Mouse (Mus musculus) bone marrow, adult 2 months (tissue): ENCODE measurements around the gene Lrrfip2. TPM values are rescaled to one million over a fixed set of nuclear protein-coding genes. Genes with fewer than 3 reads are reported as not detected.

ENCODE experiments used
- H3K27ac ChIP-seq: fragments of 200-500 bp; 2 replicates; pipeline ENCODE4 v1.5.1; 2012; ENCODE audit warnings: low read depth, mild to moderate bottlenecking, control low read depth, inconsistent platforms, low read length; ENCODE audit not compliant: control insufficient read depth, poor library complexity, insufficient read depth
- H3K4me1 ChIP-seq: fragments of 200-500 bp; 2 replicates; pipeline ENCODE4 v1.6.1; 2011; ENCODE audit warnings: low read length; ENCODE audit not compliant: control insufficient read depth, insufficient read depth
- H3K4me3 ChIP-seq: fragments of 200-500 bp; replicated peaks from 2 replicates; pipeline ENCODE3; 2011; ENCODE audit warnings: mild to moderate bottlenecking, low read depth, low read length, control low read depth; ENCODE audit not compliant: control insufficient read depth
- CTCF ChIP-seq: fragments of 200-500 bp; IDR thresholded peaks from 2 replicates; pipeline ENCODE4 v1.5.1; 2011; ENCODE audit warnings: low read length, control low read depth; ENCODE audit not compliant: control insufficient read depth, insufficient read depth
- POLR2A ChIP-seq: fragments of 200-500 bp; IDR thresholded peaks from 2 replicates; pipeline ENCODE4 v1.6.1; 2011; ENCODE audit warnings: low read depth, mild to moderate bottlenecking, control low read depth, low read length, borderline replicate concordance; ENCODE audit not compliant: control insufficient read depth
- WGBS: fragments of 180-500 bp; shearing (Covaris S2); methylation state at CpG from one replicate; pipeline ENCODE4 v1.1.7; 2018; 5-methylcytosine and 5-hydroxymethylcytosine counted together
- polyA plus RNA-seq: library from polyadenylated mRNA; stranded (reverse); fragments of >200 nt; gene quantifications from 2 replicates; pipeline ENCODE4 v1.2.4, GENCODE M21; 2011; ENCODE audit warnings: low replicate concordance; ENCODE audit not compliant: missing spikeins, insufficient read depth, insufficient read length

Gene Lrrfip2
- polyA plus RNA-seq, 1 experiment, result 88.3 TPM

GRCm38 (mm10) chr9:111152314-111152897 is 35.0 kb downstream of the Lrrfip2 start:
- Histone ChIP-seq H3K27ac (no peak overlapping the region), H3K4me3 (no peak overlapping the region), H3K4me1 (peaks cover 1% of the 10 kb centered on the region)
- WGBS, result 70% methylated on average over 2 of the region's 2 CpGs
- TF ChIP-seq CTCF (no peak), POLR2A (no peak)

GRCm38 (mm10) chr9:111153026-111153425 is 35.6 kb downstream of the Lrrfip2 start:
- Histone ChIP-seq H3K27ac (no peak overlapping the region), H3K4me3 (no peak overlapping the region), H3K4me1 (peaks cover 1% of the 10 kb centered on the region; the same call in 1 of the 2 replicates)
- WGBS, result 84% methylated on average over 3 of the region's 3 CpGs
- no peak for TF ChIP-seq POLR2A
- TF ChIP-seq CTCF, result no peak

DNA sequence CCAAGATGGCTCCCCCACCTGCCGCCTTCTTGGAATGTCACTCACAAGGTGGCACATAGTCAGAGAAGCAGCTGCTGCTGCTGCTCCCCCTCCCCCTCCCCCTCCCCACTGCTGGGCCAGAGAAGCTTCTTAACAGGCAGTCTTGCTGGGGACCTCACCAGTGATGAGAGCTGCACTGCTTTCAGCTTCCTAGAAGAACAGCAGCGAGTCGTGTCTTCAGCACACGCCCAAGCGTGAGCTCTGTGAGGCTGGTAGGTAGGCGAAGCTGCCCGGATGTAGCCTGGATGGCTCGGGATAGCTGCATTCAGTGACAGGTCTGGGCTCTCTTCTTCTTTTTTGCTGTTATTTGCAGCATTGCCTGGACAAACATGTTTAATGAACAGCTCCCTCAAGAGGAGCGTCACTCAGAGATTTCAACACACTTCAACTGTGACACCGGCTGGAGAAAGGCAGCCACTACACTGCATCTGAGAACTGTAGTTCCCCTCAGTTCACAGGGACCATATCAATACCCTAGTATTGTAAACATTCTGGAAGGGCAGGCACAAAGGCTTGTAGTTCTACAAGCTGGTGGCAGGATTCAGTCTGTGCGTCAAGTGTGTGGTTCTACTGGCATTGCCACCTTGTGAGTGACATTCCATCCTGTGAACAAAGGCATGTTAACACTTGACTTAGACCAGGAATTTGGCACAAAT is 38.5 kb downstream of the Lrrfip2 start:
- no peak overlapping the region for H3K4me3 ChIP-seq
- H3K27ac ChIP-seq, result no peak overlapping the region
- no peak for TF ChIP-seq POLR2A
- no peak for TF ChIP-seq CTCF
- H3K4me1 ChIP-seq, result no peaks in the 10 kb centered on the region; the same call in 1 of the 2 replicates
- WGBS, result 80% methylated on average over 11 of the region's 11 CpGs

DNA sequence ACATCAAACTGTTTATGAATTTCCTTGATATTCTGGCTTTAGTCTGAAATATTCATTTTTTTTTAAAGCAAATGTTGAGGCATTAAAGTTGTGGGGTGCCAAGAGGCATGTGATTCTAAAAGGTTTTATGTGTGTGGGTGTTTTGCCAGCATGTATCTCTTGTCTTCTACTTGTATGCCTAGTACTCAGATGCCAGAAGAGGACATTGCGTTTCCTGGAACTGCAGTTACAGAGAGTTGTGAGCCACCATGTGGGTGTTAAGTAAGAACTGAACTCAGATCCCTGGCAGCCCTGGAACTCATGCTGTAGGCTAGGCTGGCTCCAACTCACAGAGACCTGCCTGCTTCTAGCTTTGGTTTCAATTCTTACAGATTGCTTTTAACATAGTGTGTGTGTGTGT is 42.2 kb downstream of the Lrrfip2 start:
- H3K27ac ChIP-seq, result no peak overlapping the region
- H3K4me1 ChIP-seq, result no peaks in the 10 kb centered on the region; the same call in 1 of the 2 replicates
- H3K4me3 ChIP-seq, result no peak overlapping the region
- TF ChIP-seq POLR2A (no peak), CTCF (no peak)
- WGBS, result 66% methylated on average over 1 of the region's 1 CpGs

DNA sequence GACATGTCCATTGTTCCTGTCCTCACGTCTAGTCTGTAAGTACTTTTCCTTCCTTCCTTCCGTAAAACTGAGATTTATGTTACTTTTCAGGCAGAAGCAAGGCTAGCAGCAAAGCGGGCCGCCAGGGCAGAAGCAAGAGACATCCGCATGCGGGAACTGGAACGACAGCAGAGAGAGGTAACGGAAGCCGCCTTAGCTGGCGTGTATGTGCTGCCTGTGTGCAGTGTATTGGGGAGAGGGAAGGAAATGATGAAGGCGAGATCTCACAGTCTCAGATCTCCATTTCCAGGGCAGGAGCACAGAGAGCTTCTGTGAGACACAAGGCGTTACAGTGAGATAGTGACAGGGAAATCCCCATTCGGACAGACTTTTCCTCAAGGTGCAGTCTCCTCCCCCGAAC is 43.8 kb downstream of the Lrrfip2 start:
- WGBS, result 39% methylated on average over 14 of the region's 14 CpGs
- no peaks in the 10 kb centered on the region; the same call in 1 of the 2 replicates for H3K4me1 ChIP-seq
- no peak overlapping the region for H3K4me3 ChIP-seq
- H3K27ac ChIP-seq, result no peak overlapping the region
- TF ChIP-seq CTCF (no peak), POLR2A (no peak)

DNA sequence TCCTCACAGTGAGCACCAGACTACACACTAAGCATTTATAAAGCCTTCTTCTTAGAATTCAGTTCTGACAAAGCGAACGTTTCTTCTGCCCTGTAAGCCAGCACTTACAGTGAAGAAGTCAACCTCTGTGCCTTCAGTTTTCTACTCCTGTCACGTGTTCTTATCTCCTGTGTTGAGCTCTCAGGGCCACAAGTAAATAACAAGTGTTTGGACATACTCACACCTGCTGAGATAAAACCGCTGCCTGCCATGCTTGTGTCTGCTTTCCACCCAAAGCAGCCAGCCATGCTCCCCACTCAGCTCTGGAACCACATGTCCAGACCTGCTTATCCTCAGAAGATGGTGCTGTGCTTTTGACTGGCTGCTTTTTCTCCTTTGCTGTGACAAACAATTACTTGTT is 49.2 kb downstream of the Lrrfip2 start:
- H3K4me3 ChIP-seq, result no peak overlapping the region
- 70% methylated on average over 4 of the region's 4 CpGs for WGBS
- TF ChIP-seq POLR2A (no peak), CTCF (no peak)
- no peaks in the 10 kb centered on the region for H3K4me1 ChIP-seq
- no peak overlapping the region for H3K27ac ChIP-seq

GRCm38 (mm10) chr9:111170430-111170829 is 53.0 kb downstream of the Lrrfip2 start:
- no peak overlapping the region for H3K27ac ChIP-seq
- no peak overlapping the region for H3K4me3 ChIP-seq
- TF ChIP-seq POLR2A (no peak), CTCF (no peak)
- 74% methylated on average over 3 of the region's 3 CpGs for WGBS
- no peaks in the 10 kb centered on the region for H3K4me1 ChIP-seq

DNA sequence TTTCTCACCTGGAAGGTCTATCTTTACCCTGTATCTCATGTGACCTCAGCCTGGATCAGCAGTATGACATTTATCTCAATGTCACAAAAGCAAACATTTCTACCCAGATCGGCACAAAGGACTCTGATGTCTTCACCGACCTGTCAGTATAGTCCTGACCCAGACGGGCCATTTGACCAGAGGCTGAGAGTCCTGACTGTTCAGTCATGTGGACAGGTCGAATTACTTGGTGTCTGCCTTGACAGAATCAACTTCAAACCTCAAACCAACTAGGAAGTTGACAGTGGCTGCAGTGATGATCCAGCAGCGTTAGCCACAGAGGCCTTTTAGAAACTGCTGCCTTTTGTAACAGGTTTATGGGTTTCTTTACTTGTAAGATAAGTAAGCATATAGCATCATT is 56.7 kb downstream of the Lrrfip2 start:
- Histone ChIP-seq H3K27ac (no peak overlapping the region), H3K4me1 (no peaks in the 10 kb centered on the region), H3K4me3 (no peak overlapping the region)
- no peak for TF ChIP-seq CTCF
- TF ChIP-seq POLR2A, result no peak
- WGBS, result 55% methylated on average over 5 of the region's 5 CpGs
